Mouse (Mus musculus) heart, embryonic 16.5 days (tissue): Measurements from ENCODE around the gene Dnajc3. TPM values are rescaled to one million over a fixed set of nuclear protein-coding genes. Genes with fewer than 3 reads are reported as not detected.

Source experiments
- ATAC-seq: fragments of 200-750 bp; cut with Nextera tagmentation; replicated peaks from 2 replicates; pipeline ENCODE4 v1.8.0; 2017; ENCODE audit warnings: moderate number of reproducible peaks; ENCODE audit not compliant: insufficient read depth, low FRiP score; ENCODE audit errors: extremely low read depth
- H3K27ac ChIP-seq: fragments of 300-500 bp; sonication (generic); 2 replicates; pipeline ENCODE4 v1.5.1; 2014; ENCODE audit warnings: mild to moderate bottlenecking, low read length, control low read depth, moderate library complexity
- H3K27me3 ChIP-seq: fragments of 300-500 bp; sonication (generic); 2 replicates; pipeline ENCODE4 v1.6.1; 2014; ENCODE audit warnings: low read length, mixed read lengths; ENCODE audit not compliant: control insufficient read depth, insufficient read depth
- H3K36me3 ChIP-seq: fragments of 300-500 bp; sonication (generic); 2 replicates; pipeline ENCODE4 v1.6.1; 2014; ENCODE audit not compliant: control insufficient read depth, insufficient read depth
- H3K4me1 ChIP-seq: fragments of 300-500 bp; sonication (generic); 2 replicates; pipeline ENCODE4 v1.6.1; 2014; ENCODE audit warnings: low read length, mixed read lengths; ENCODE audit not compliant: control insufficient read depth, insufficient read depth
- H3K4me2 ChIP-seq: fragments of 300-500 bp; sonication (generic); 2 replicates; pipeline ENCODE4 v1.6.1; 2014; ENCODE audit warnings: low read depth, mild to moderate bottlenecking, control low read depth, low read length
- H3K4me3 ChIP-seq: fragments of 300-500 bp; sonication (generic); 2 replicates; pipeline ENCODE4 v1.5.1; 2014; ENCODE audit warnings: mild to moderate bottlenecking, control low read depth, low read length
- H3K9ac ChIP-seq: fragments of 300-500 bp; sonication (generic); 2 replicates; pipeline ENCODE4 v1.6.1; 2014; ENCODE audit warnings: low read length, control low read depth
- H3K9me3 ChIP-seq: fragments of 300-500 bp; sonication (generic); replicated peaks from 2 replicates; pipeline ENCODE4 v1.6.1; 2016; ENCODE audit warnings: low read length; ENCODE audit not compliant: control insufficient read depth
- WGBS: fragments of 180-500 bp; shearing (Covaris S2); extraction: QIAGEN DNeasy Blood & Tissue Kit; methylation state at CpG from one replicate; pipeline ENCODE4 v1.1.7; 2014; 5-methylcytosine and 5-hydroxymethylcytosine counted together
- polyA plus RNA-seq: library from polyadenylated mRNA; unstranded; fragments of >200 nt; fragmentation: Nextera tagmentation; extraction: Ambion mirVana; gene quantifications from 2 replicates; pipeline ENCODE4 v1.2.1, GENCODE M21; 2015

Gene Dnajc3
- polyA plus RNA-seq, 1 experiment from 2014 or later: 31.0 TPM

DNA sequence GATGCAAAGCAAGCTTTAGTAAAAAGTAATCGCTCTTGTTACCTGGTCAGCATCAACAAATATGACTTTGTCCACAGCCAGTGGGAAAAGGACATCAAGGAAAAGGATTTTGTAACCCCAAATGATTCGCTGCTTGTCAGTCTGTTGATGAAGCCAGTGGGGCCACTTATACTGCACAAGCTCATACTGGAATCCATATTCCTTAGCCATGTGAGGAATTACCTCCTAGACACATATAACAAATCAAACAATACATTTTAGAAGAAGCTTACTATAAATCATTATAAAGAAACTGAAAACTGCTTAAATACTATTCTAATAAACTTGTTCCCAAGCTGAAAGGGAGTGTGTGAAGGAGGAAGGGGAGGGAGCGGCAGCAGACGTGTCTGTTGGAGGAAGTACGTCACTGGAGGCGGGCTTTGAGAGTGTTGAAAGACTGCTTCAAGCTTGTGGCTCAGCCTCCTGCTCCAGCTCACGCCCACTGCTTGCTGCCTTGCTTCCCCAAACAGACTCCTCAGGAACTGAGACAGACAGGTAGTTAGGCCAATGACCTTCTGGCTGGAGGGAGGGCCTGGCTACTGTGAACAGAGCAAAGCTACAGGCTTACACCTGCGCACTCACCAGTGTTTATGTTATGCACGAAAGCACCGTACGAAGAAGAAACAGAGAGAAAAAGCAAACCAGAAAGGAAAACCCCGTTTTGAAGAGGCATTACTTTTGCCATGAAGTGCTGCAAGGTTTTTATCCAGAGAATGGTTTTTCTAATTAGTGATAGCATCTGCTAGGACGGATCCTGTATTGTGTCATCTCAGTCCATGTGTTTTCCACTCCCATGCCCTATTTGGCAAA, 69.6 kb downstream of the Dnajc3 start:
- no peaks in the 10 kb centered on the region for H3K27me3 ChIP-seq
- under 1% methylated on average over 13 of the region's 13 CpGs for WGBS

GRCm38 (mm10) chr14:119008031-119008590, 70.3 kb downstream of the Dnajc3 start:
- Histone ChIP-seq H3K9me3 (no peaks in the 10 kb centered on the region), H3K27me3 (no peaks in the 10 kb centered on the region), H3K27ac (no peak overlapping the region), H3K9ac (peak overlapping the region; percentile 67), H3K4me3 (peak overlapping the region; percentile 58), H3K36me3 (no peaks in the 10 kb centered on the region; the same call in 1 of the 2 replicates), H3K4me2 (peak overlapping the region; percentile 94), H3K4me1 (peaks cover 5% of the 10 kb centered on the region)
- WGBS: 60% methylated on average over 7 of the region's 7 CpGs
- ATAC-seq: no peak

More for the DNA sequence above, 69.6 kb downstream of the Dnajc3 start:
- Histone ChIP-seq H3K27ac (peak overlapping the region; percentile 77), H3K4me2 (peak overlapping the region; percentile 94), H3K4me3 (peak overlapping the region; percentile 58), H3K36me3 (no peaks in the 10 kb centered on the region; the same call in 1 of the 2 replicates), H3K9ac (peak overlapping the region; percentile 67), H3K9me3 (no peaks in the 10 kb centered on the region), H3K4me1 (peaks cover 5% of the 10 kb centered on the region)
- peak; percentile 100 for ATAC-seq

GRCm38 (mm10) chr14:119009531-119009930, 71.8 kb downstream of the Dnajc3 start:
- ATAC-seq: no peak
- Histone ChIP-seq H3K36me3 (no peaks in the 10 kb centered on the region; the same call in 1 of the 2 replicates), H3K27ac (no peak overlapping the region), H3K4me3 (no peak overlapping the region), H3K9me3 (no peaks in the 10 kb centered on the region), H3K4me2 (no peak overlapping the region), H3K27me3 (no peaks in the 10 kb centered on the region), H3K4me1 (peaks cover 5% of the 10 kb centered on the region), H3K9ac (no peak overlapping the region)
- WGBS: 93% methylated on average over 2 of the region's 2 CpGs

- 62% methylated on average over 23 of the region's 23 CpGs for WGBS
- peaks cover 2% of the 10 kb centered on the region; the same call in 1 of the 2 replicates for H3K4me1 ChIP-seq
- peak overlapping the region; percentile 52 for H3K4me2 ChIP-seq
- H3K36me3 ChIP-seq: no peaks in the 10 kb centered on the region; the same call in 1 of the 2 replicates
- no peaks in the 10 kb centered on the region for H3K9me3 ChIP-seq
- no peak; the same call in 1 of the 2 replicates for ATAC-seq
- no peak overlapping the region for H3K27ac ChIP-seq
- no peak overlapping the region for H3K9ac ChIP-seq
- no peak overlapping the region for H3K4me3 ChIP-seq
- no peaks in the 10 kb centered on the region for H3K27me3 ChIP-seq
These were observed 75.0 kb downstream of the Dnajc3 start for GRCm38 (mm10) chr14:119012607-119013431.

- Histone ChIP-seq H3K4me2 (peak overlapping the region; percentile 52; the same call in 1 of the 2 replicates), H3K27me3 (no peaks in the 10 kb centered on the region), H3K4me3 (no peak overlapping the region), H3K27ac (no peak overlapping the region), H3K9ac (no peak overlapping the region), H3K9me3 (no peaks in the 10 kb centered on the region), H3K36me3 (no peaks in the 10 kb centered on the region; the same call in 1 of the 2 replicates), H3K4me1 (no peaks in the 10 kb centered on the region)
- 68% methylated on average over 12 of the region's 12 CpGs for WGBS
- no peak for ATAC-seq
These were observed 75.8 kb downstream of the Dnajc3 start for GRCm38 (mm10) chr14:119013549-119013948.

DNA sequence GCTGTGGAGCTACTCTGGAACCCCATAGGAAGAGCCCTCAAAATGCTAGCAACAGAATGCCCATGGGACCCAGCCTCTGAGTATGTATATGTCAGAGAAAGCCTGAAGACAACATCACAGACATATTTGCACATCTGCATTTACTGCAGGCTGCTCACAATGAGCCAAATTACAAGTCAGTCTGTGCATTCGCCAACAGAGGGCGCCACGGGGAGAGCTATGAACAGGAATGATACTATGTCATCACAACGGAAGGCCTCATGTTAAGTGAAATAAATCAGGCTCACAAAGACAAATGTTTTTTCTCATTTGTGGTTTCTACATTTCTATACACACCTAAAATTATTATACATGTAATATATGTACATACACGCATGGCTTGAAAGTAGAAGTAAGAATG, 88.1 kb downstream of the Dnajc3 start:
- Histone ChIP-seq H3K9me3 (no peaks in the 10 kb centered on the region), H3K27ac (no peak overlapping the region), H3K4me2 (no peak overlapping the region), H3K27me3 (no peaks in the 10 kb centered on the region), H3K36me3 (0 out of 2 replicates have a peak, but pooled peaks cover 2% of the 10 kb centered on the region), H3K4me3 (no peak overlapping the region), H3K9ac (no peak overlapping the region), H3K4me1 (no peaks in the 10 kb centered on the region)
- no peak for ATAC-seq
- 71% methylated on average over 5 of the region's 5 CpGs for WGBS

DNA sequence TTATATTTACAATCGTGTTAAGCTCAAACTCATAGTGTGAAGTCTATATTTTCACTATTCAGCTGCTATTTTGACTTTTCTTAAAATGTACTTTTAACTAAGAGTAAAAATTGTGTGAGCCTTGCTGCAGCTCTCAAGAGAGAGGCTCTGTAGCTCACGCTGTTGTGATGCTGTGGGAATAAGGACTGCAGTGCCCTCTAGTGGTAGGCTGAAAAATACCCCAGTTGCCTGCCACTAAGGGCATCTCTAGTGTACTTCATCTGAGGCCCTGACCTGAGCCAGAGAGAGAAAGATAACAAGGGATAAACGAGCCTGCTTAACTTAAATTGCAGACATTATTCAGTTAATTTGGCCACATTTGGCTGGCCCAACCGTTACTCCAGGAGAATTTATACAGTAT, 89.4 kb downstream of the Dnajc3 start:
- Histone ChIP-seq H3K27me3 (no peaks in the 10 kb centered on the region), H3K4me3 (no peak overlapping the region), H3K9me3 (no peaks in the 10 kb centered on the region), H3K4me1 (no peaks in the 10 kb centered on the region), H3K27ac (no peak overlapping the region), H3K4me2 (no peak overlapping the region), H3K36me3 (peaks cover 4% of the 10 kb centered on the region), H3K9ac (no peak overlapping the region)
- 42% methylated on average over 4 of the region's 4 CpGs for WGBS
- peak; percentile 65 for ATAC-seq

GRCm38 (mm10) chr14:119027675-119028253, 90.0 kb downstream of the Dnajc3 start:
- Histone ChIP-seq H3K36me3 (peaks cover 4% of the 10 kb centered on the region), H3K4me2 (no peak overlapping the region), H3K4me1 (no peaks in the 10 kb centered on the region), H3K9me3 (no peaks in the 10 kb centered on the region), H3K27ac (no peak overlapping the region), H3K9ac (no peak overlapping the region), H3K4me3 (no peak overlapping the region), H3K27me3 (no peaks in the 10 kb centered on the region)
- 41% methylated on average over 1 of the region's 2 CpGs for WGBS
- ATAC-seq: no peak
